Mouse (Mus musculus): ENCODE measurements around the gene Efl1. TPM values are rescaled to one million over a fixed set of nuclear protein-coding genes. Genes with fewer than 3 reads are reported as not detected.

Efl1 gene
- polyA plus RNA-seq, 1 experiment: 4.3 TPM

DNA sequence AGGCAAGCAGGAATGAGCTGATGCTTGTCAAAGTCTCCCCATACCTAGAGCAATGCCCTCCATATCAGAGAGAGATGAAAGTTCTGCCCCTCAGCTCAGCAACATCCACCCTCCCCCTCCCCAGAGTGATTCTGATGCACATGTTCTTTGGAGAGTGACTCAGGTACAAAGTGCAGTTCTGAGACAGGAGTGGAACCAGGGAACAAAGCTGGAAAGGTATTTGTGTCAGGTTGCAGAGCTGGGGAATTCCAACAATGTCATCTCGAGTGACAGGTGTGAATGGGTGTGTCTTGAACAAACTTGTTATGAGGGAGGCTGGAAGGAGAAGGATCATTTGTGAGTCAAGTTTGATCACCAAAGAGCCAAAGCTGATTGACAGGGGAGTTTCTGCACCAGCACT, 146.1 kb downstream of the Efl1 start:
- DNase-seq (ENCODE audit: low read depth, low spot score): peak; percentile 29

DNA sequence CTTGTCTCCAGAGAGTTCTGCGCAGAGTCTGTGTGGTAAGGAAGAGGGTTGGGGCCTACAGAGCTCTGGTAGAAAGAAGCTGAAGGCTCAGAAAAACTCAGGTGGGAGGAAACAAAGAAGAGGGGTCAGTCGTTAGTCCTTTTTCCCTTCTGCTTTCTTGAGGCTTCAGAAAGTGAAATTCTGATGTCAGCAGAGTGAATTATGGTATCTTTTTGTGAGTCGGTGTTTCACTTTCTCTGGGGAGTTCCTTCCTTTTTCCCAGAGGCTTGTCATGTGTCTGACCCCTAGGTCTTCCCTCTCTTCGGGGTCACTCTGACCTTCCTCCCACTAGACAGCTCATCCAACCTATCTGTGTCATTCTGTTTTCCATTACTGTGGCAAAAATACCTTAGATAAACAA, 153.8 kb downstream of the Efl1 start:
- WGBS: 63% methylated on average over 4 of the region's 4 CpGs
- no peak for DNase-seq (ENCODE audit: low read depth, low spot score)

More for the DNA sequence above, 146.1 kb downstream of the Efl1 start:
- 36% methylated on average over 1 of the region's 1 CpGs for WGBS

DNA sequence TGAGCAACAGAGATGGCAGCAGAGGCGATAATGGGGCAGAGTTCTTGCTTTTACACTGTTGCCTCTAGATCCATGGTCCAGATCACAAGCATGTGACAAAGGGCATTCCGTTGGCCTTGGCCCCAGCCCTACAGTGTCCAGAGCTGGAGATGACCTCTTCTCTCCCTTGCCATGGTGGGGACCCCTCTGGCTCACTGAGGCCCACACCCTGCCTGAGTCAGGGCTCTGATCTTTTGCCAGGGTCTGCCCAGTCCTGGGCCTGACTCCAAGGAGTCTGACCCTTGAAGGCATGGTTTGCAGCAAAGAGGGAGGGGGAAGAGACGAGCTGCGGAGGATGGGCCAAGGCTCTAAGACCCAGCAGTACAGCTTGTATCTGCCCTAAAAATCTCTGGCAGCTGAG, 159.8 kb downstream of the Efl1 start:
- 85% methylated on average over 4 of the region's 4 CpGs for WGBS
- no peak for DNase-seq (ENCODE audit: low read depth, low spot score)

DNA sequence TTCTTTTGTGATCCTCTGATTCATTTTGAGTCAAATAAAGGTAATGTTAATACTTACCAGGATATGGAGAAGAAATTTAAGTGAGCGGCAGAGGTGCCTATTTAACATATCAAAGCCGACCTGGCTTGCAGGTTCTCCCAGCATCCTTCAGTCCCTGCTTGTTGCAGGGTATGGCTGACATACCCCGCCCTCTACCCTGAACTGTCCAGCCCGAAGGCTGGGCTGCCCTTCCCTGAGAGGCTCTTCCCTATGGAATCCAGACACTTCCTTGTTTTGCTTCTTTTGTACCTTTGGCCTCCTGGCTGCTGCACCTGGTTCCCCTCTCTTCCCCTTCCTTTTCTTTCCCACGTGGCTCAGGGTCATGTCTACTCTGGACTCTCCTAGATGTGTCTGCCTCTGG, 160.7 kb downstream of the Efl1 start:
- 38% methylated on average over 5 of the region's 5 CpGs for WGBS

DNA sequence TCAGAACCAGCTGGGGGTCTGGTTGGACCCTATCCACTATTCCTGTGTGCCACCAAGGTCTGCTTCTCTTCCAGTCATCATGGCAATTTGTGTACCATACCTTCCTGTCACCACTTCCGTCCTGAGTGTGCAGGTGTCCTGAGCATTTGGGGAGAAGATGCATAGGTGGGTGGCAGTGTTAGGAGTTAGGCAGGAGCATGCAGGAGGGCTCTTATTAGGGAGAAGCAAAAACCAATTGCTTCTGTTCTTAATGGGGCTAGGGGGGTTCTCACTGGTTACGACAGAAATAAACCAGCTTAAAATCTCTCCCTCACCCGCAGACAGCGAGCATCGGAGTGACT, 162.4 kb downstream of the Efl1 start:
- no peak for DNase-seq (ENCODE audit: low read depth, low spot score)
- 68% methylated on average over 5 of the region's 5 CpGs for WGBS

More for the DNA sequence above, 160.7 kb downstream of the Efl1 start:
- no peak for DNase-seq (ENCODE audit: low read depth, low spot score)

DNA sequence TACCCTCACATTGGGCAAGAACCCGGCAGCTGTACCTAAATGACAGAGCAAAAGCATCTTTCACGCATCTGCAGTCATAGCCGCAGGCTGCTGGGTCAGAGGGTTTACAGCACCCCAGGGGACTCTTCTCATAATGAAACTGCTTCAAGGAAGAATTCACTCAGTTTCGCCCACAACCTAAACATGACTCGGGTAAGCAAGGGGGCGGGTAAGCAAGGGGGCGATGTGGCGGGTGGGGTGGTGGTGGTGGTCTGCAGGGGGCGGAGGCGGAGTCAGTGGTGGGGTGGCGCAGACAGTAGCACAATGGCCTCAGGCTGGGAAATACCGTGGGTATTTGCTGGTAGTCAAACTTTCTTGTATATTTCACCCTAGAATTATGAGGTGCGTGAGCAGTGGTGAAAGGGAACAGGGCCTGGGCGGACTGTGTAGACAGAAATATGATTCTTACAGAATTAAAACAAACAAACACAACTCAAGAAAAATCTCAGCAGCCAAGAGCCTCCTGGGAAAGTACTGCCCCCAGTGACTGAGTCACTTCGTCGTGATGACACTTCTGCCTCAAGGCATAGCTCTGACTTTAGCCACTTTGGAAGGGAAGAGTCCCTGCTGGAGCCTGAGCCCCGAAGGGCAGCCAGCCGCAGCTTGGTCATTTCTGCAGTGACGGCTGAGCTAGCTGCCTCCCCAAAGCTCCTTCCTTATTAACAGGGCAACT, 162.9 kb downstream of the Efl1 start:
- DNase-seq (ENCODE audit: low read depth, low spot score): no peak
- WGBS: 57% methylated on average over 19 of the region's 19 CpGs

DNA sequence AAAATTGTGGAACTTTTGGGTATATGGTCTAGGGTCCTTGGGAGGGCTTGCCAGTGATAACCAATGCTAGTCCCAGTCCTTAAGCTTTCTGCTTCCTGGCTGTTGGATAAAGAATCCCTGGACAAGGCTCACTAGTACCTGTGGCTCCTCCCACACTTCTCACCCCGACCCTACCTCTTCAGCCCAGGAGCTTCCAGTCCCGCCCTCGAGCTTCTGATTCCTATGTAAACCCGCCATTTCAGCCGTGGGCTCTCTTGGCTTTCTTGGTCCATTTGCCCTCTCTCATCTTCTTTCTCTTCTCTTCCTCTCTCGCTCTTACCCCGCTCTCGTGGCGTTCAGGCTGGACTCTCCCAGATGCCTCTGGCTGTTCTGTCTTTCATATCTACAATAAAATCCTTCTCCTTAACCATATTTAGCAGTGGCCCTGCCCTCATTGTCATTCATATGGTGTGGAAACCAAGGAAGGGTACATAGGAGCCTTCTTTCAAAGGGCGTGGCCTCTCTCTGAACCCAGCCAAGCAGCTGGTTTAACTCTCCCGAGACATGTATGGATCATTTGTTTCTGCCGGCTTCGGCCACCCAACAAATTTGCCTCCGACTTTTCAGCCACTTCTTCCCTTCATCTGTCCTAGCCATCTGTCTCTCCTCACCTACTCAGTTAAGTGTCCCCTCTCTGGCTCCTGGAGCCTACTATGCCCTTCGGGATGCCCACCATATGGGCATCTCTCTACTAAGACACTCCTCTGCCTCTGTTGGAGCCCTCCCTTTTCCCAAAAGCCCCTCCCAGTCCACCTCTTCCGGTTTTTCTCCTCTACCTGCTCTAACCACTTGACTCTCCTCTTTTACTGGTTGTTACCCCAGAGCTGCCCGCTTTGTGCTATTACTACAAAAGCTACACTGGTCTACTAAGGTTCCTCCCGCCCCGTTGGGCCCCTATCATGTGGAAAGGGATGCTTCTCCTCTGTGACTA, 164.1 kb downstream of the Efl1 start:
- no peak for DNase-seq (ENCODE audit: low read depth, low spot score)
- WGBS: 82% methylated on average over 19 of the region's 19 CpGs

DNA sequence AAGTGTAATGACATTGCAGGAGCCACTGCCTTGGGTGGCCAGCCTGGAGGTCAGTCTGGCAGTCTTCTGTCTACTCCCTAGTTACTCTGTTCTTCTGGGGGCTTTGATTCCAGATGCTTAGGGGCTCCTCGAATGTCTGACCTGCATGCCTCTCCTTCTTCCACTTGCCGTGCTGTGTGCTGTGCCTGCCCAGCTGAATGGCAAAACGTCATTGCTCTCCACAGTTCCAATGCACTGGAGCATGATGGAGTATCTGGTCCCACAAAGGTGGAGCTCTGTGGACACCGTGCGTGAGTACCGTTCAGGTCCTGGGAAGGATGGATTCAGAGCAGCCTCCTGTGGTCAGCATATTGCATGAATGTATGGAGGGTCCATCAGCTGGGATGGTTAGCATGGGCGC, 171.1 kb downstream of the Efl1 start:
- 94% methylated on average over 7 of the region's 7 CpGs for WGBS

DNA sequence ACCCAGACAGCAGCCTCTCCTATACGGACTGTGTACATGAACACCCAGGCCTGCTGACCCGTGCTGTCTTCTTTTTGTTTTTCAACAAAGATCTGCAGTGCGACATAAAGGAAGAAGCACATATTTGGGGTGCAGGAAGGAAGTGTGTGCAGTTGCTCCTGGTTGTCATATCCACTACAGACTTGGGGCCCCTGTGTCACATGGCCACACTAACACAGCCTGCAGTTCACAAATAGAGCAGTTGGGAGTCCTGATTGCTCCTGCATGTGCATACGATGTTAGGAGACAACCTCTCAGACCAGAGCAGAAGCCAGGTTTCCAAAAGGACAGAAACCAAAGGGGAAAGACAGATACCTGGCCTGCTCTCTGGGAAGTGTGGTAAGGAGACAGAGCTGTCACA, 172.2 kb downstream of the Efl1 start:
- DNase-seq (ENCODE audit: low read depth, low spot score): no peak
- WGBS: 69% methylated on average over 4 of the region's 4 CpGs

More for the DNA sequence above, 171.1 kb downstream of the Efl1 start:
- DNase-seq (ENCODE audit: low read depth, low spot score): no peak

DNA sequence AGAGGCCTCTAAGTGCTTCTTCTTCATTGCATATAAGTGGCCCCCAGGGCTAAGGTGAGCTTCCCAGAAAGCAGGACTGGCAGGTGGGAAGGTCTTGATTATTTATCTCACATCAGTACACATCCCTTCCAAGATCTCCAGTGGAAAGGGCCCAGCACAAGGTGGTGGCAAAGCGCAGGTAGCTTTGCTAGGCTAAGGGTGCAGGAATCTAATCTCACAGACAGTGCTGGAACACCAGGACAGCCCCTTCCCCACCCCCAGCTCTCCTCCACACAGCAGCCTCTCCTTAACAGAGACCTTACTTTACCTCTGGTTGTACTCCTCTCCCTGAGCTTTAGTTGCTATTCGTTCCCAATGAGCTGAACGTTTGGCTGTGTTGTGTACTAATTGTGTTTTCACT, 173.1 kb downstream of the Efl1 start:
- DNase-seq (ENCODE audit: low read depth, low spot score): no peak
- 71% methylated on average over 3 of the region's 3 CpGs for WGBS

DNA sequence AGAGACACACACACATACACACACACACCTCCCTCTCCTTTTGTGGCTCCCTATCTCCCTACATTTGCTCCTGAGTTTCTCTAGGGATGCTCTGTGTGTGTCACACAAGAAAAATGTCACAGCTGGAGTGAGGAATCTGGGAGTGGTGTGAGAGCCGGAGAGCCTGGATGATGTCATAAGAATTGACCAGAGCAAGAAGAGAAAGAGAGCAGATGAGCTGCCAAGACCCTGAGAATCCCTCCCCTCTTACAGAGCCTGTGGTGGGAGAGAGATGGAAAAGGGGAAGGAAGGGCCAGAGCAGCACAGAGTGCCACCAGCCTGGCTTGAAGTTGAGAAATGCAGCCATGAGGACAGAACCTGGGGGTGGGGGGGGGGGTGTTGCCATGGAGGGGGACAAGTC, 174.1 kb downstream of the Efl1 start:
- WGBS: 34% methylated on average over 1 of the region's 1 CpGs
- no peak for DNase-seq (ENCODE audit: low read depth, low spot score)

Other genes with a start within 250 kb of the Efl1 start
- gene Saxo2, start 86 bp upstream of the Efl1 start, polyA plus RNA-seq (2012; rRNA removed): 0.25 and 0.51 TPM in 2 replicates
- gene Mex3b, start 218.7 kb downstream of the Efl1 start, polyA plus RNA-seq (2012; rRNA removed): 2.5 and 3.0 TPM in 2 replicates

Measured in large intestine, adult 2 months (tissue).